In the genomic region with DNA sequence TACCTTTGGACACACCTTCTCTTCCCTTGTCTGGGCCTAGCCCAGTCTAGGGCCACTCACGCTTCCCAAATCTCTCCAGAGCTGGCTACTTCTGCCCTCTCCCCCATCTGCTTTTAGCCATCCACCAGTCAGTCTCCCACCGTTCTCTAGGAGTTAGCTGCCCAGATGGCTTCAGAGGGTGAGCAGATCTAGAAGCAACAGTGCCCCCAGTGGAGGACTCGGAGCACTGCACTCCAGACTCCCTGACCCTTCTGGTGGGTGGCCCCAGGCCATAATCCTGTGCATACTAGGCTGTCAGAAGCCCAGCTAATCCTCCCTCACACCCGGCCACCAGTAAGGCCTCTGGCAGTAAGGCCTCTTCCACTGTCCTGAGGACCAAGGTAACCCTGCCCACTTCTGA, we compare ENCODE assay signal across 10 mouse cellular contexts. TPM values are rescaled to one million over a fixed set of nuclear protein-coding genes. Genes with fewer than 3 reads are reported as not detected.
DNase-seq lines count a peak whose midpoint lies in the region; ATAC-seq lines count a peak whose summit lies in the region.
"Had no signal": no experiment of that assay in that cellular context is flagged by ENCODE, and none has a peak within 500 bp of the region (broad histone marks: within the 10 kb centered on the region; RNA-seq: fewer than 3 reads in every experiment).

No protein-coding gene starts in this region.

- no peak overlapping the region for H3K9ac ChIP-seq in neural tube, embryonic 15.5 days (replicated peaks)
- H3K9ac ChIP-seq in forebrain, embryonic 13.5 days, result no peak overlapping the region
- H3K9ac ChIP-seq in hindbrain, embryonic 15.5 days, result no peak overlapping the region
- H3K9ac ChIP-seq in limb, embryonic 13.5 days, result peak overlapping the region; percentile 39; the same call in 1 of the 2 replicates
- H3K9ac ChIP-seq: embryonic facial prominence, embryonic 12.5 days had no signal

- no peak overlapping the region for H3K4me2 ChIP-seq in neural tube, embryonic 15.5 days
- no peak overlapping the region for H3K4me2 ChIP-seq in forebrain, embryonic 13.5 days
- H3K4me2 ChIP-seq in hindbrain, embryonic 15.5 days, result no peak overlapping the region
- no peak overlapping the region for H3K4me2 ChIP-seq in limb, embryonic 13.5 days (replicated peaks)
- H3K4me2 ChIP-seq: embryonic facial prominence, embryonic 12.5 days had no signal

- H3K27ac ChIP-seq in neural tube, embryonic 15.5 days (replicated peaks), result no peak overlapping the region
- H3K27ac ChIP-seq in forebrain, embryonic 13.5 days, result no peak overlapping the region; the same call in 1 of the 2 replicates
- H3K27ac ChIP-seq in hindbrain, embryonic 15.5 days (replicated peaks), result no peak overlapping the region
- no peak overlapping the region for H3K27ac ChIP-seq in limb, embryonic 13.5 days
- H3K27ac ChIP-seq: embryonic facial prominence, embryonic 12.5 days had no signal

- 0 out of 2 replicates have a peak, but pooled peaks cover 1% of the 10 kb centered on the region for H3K27me3 ChIP-seq in neural tube, embryonic 15.5 days (replicated peaks)
- peaks cover 2% of the 10 kb centered on the region; the same call in 1 of the 2 replicates for H3K27me3 ChIP-seq in forebrain, embryonic 13.5 days
- H3K27me3 ChIP-seq in hindbrain, embryonic 15.5 days, result no peaks in the 10 kb centered on the region
- no peaks in the 10 kb centered on the region for H3K27me3 ChIP-seq in limb, embryonic 13.5 days
- H3K27me3 ChIP-seq: embryonic facial prominence, embryonic 12.5 days had no signal

- no peak overlapping the region for H3K4me3 ChIP-seq in neural tube, embryonic 15.5 days (replicated peaks)
- H3K4me3 ChIP-seq in forebrain, embryonic 13.5 days, result no peak overlapping the region
- no peak overlapping the region for H3K4me3 ChIP-seq in hindbrain, embryonic 15.5 days
- no peak overlapping the region for H3K4me3 ChIP-seq in limb, embryonic 13.5 days
- H3K4me3 ChIP-seq: embryonic facial prominence, embryonic 12.5 days; myocyte had no signal

- H3K36me3 ChIP-seq in neural tube, embryonic 15.5 days, result no peaks in the 10 kb centered on the region
- no peaks in the 10 kb centered on the region for H3K36me3 ChIP-seq in forebrain, embryonic 13.5 days (ENCODE audit: poor library complexity, severe bottlenecking)
- H3K36me3 ChIP-seq in hindbrain, embryonic 15.5 days, result no peaks in the 10 kb centered on the region
- no peaks in the 10 kb centered on the region for H3K36me3 ChIP-seq in limb, embryonic 13.5 days
- H3K36me3 ChIP-seq: embryonic facial prominence, embryonic 12.5 days had no signal

- no peaks in the 10 kb centered on the region for H3K9me3 ChIP-seq in neural tube, embryonic 15.5 days (replicated peaks)
- no peaks in the 10 kb centered on the region for H3K9me3 ChIP-seq in forebrain, embryonic 13.5 days (replicated peaks)
- no peaks in the 10 kb centered on the region for H3K9me3 ChIP-seq in hindbrain, embryonic 15.5 days
- no peaks in the 10 kb centered on the region for H3K9me3 ChIP-seq in limb, embryonic 13.5 days
- H3K9me3 ChIP-seq: embryonic facial prominence, embryonic 12.5 days had no signal

- H3K4me1 ChIP-seq in neural tube, embryonic 15.5 days, result peaks cover 23% of the 10 kb centered on the region
- peaks cover 29% of the 10 kb centered on the region for H3K4me1 ChIP-seq in forebrain, embryonic 13.5 days
- peaks cover 31% of the 10 kb centered on the region for H3K4me1 ChIP-seq in hindbrain, embryonic 15.5 days (replicated peaks)
- H3K4me1 ChIP-seq in limb, embryonic 13.5 days, result 0 out of 2 replicates have a peak, but pooled peaks cover 2% of the 10 kb centered on the region
- H3K4me1 ChIP-seq: embryonic facial prominence, embryonic 12.5 days had no signal

- peak; percentile 73 for DNase-seq in neural tube, embryonic 10.5 days (ENCODE audit: extremely low spot score, low spot score)
- DNase-seq in spleen, postnatal 4 days (ENCODE audit: low spot score in 2 of 2), result peak; percentile 53 to 85

- WGBS in neural tube, embryonic 15.5 days, result 6% methylated on average over 4 of the region's 4 CpGs
- WGBS in forebrain, embryonic 13.5 days, result 0% methylated on average over 4 of the region's 4 CpGs
- 4% methylated on average over 4 of the region's 4 CpGs for WGBS in hindbrain, embryonic 15.5 days
- 4% methylated on average over 4 of the region's 4 CpGs for WGBS in limb, embryonic 13.5 days

- no peak for ATAC-seq in neural tube, embryonic 15.5 days (ENCODE audit: low FRiP score)
- peak; percentile 38; the same call in 1 of the 2 replicates for ATAC-seq in cerebellum, adult (ENCODE audit: insufficient number of reproducible peaks, low FRiP score, low TSS enrichment)
- peak; percentile 46 for ATAC-seq in forebrain, embryonic 13.5 days
- ATAC-seq in hindbrain, embryonic 15.5 days (ENCODE audit: low FRiP score, low read depth), result peak; percentile 21; the same call in 1 of the 2 replicates
- ATAC-seq in limb, embryonic 13.5 days (ENCODE audit: low FRiP score, low read depth), result no peak
- ATAC-seq in monocyte, adult 5-6 weeks (replicated peaks; ENCODE audit: insufficient number of reproducible peaks, low FRiP score, low TSS enrichment, poor library complexity, severe bottlenecking), result peak; percentile 78

RNA-seq across cellular contexts. Expression of a gene that starts 43.8 kb away (rescaled TPM):
- 16.0 and 18.7 TPM in 2 replicates for polyA plus RNA-seq in neural tube, embryonic 15.5 days (2015; fragmentation: Nextera tagmentation; extraction: Ambion mirVana)
- polyA plus RNA-seq in forebrain, embryonic 13.5 days (2015; fragmentation: Nextera tagmentation; extraction: Ambion mirVana), result 5.9 and 6.3 TPM in 2 replicates
- 17.9 and 18.2 TPM in 2 replicates for polyA plus RNA-seq in hindbrain, embryonic 15.5 days (2015; fragmentation: Nextera tagmentation; extraction: Ambion mirVana)
- 3.6 and 4.1 TPM in 2 replicates for polyA plus RNA-seq in limb, embryonic 13.5 days (2015; fragmentation: Nextera tagmentation; extraction: Ambion mirVana)
- not detected in 3 replicates for total RNA-seq in monocyte, adult 5-6 weeks (2017)

RNA-seq across cellular contexts. Expression of a gene that starts 48.9 kb away (rescaled TPM):
- 37.4 and 40.6 TPM in 2 replicates for polyA plus RNA-seq in neural tube, embryonic 15.5 days (2015; fragmentation: Nextera tagmentation; extraction: Ambion mirVana)
- polyA plus RNA-seq in forebrain, embryonic 13.5 days (2015; fragmentation: Nextera tagmentation; extraction: Ambion mirVana), result 41.1 and 45.0 TPM in 2 replicates
- 35.9 and 37.3 TPM in 2 replicates for polyA plus RNA-seq in hindbrain, embryonic 15.5 days (2015; fragmentation: Nextera tagmentation; extraction: Ambion mirVana)
- polyA plus RNA-seq in limb, embryonic 13.5 days (2015; fragmentation: Nextera tagmentation; extraction: Ambion mirVana), result 46.0 and 48.2 TPM in 2 replicates
- total RNA-seq in monocyte, adult 5-6 weeks (2017), result 26.6 to 36.7 TPM (median 30.2 TPM) in 3 replicates

RNA-seq across cellular contexts. Expression of a gene that starts 52.1 kb away (rescaled TPM):
- 80.3 and 113 TPM in 2 replicates for polyA plus RNA-seq in neural tube, embryonic 15.5 days (2015; fragmentation: Nextera tagmentation; extraction: Ambion mirVana)
- polyA plus RNA-seq in forebrain, embryonic 13.5 days (2015; fragmentation: Nextera tagmentation; extraction: Ambion mirVana), result 243 and 266 TPM in 2 replicates
- 159 and 196 TPM in 2 replicates for polyA plus RNA-seq in hindbrain, embryonic 15.5 days (2015; fragmentation: Nextera tagmentation; extraction: Ambion mirVana)
- 0.94 and 2.3 TPM in 2 replicates for polyA plus RNA-seq in limb, embryonic 13.5 days (2015; fragmentation: Nextera tagmentation; extraction: Ambion mirVana)
- not detected in 3 replicates for total RNA-seq in monocyte, adult 5-6 weeks (2017)
- polyA plus RNA-seq: myocyte had no signal

RNA-seq across cellular contexts. Expression of a gene that starts 54.0 kb away (rescaled TPM):
- polyA plus RNA-seq in neural tube, embryonic 15.5 days (2015; fragmentation: Nextera tagmentation; extraction: Ambion mirVana), result 22.3 and 23.5 TPM in 2 replicates
- polyA plus RNA-seq in forebrain, embryonic 13.5 days (2015; fragmentation: Nextera tagmentation; extraction: Ambion mirVana), result 18.5 and 22.8 TPM in 2 replicates
- 22.3 and 23.9 TPM in 2 replicates for polyA plus RNA-seq in hindbrain, embryonic 15.5 days (2015; fragmentation: Nextera tagmentation; extraction: Ambion mirVana)
- 22.3 and 22.6 TPM in 2 replicates for polyA plus RNA-seq in limb, embryonic 13.5 days (2015; fragmentation: Nextera tagmentation; extraction: Ambion mirVana)
- total RNA-seq in monocyte, adult 5-6 weeks (2017), result 1.6 to 6.2 TPM (median 3.1 TPM) in 3 replicates

Comparison
In these comparisons a context has a peak if more than half of its experiments do, and no peak if none do; other contexts are left out.
1. ATAC-seq: peak in cerebellum, adult (single experiment), forebrain, embryonic 13.5 days (single experiment), hindbrain, embryonic 15.5 days (single experiment) and monocyte, adult 5-6 weeks (single experiment); none in neural tube, embryonic 15.5 days (single experiment) and limb, embryonic 13.5 days (single experiment).
2. RNA of a gene that starts 52.1 kb away (polyA plus RNA-seq): 243 to 266 TPM in forebrain, embryonic 13.5 days, 159 to 196 TPM in hindbrain, embryonic 15.5 days and 80.3 to 113 TPM in neural tube, embryonic 15.5 days; 0.94 to 2.3 TPM in limb, embryonic 13.5 days; every median in the first group is over 10 times any median in the second.